Mouse (Mus musculus) central nervous system, embryonic 14 days (tissue): ENCODE data around the gene Gsto2. TPM values are rescaled to one million over a fixed set of nuclear protein-coding genes. Genes with fewer than 3 reads are reported as not detected.

Experiments
- polyA plus RNA-seq: library from polyadenylated mRNA; depleted of rRNA; stranded (reverse); fragments of >200 nt; gene quantifications from 2 replicates; pipeline ENCODE4 v1.2.3, GENCODE M21; 2012; rRNA removed

Gsto2 gene
- polyA plus RNA-seq: 0.71 and 0.97 TPM in 2 replicates

DNA sequence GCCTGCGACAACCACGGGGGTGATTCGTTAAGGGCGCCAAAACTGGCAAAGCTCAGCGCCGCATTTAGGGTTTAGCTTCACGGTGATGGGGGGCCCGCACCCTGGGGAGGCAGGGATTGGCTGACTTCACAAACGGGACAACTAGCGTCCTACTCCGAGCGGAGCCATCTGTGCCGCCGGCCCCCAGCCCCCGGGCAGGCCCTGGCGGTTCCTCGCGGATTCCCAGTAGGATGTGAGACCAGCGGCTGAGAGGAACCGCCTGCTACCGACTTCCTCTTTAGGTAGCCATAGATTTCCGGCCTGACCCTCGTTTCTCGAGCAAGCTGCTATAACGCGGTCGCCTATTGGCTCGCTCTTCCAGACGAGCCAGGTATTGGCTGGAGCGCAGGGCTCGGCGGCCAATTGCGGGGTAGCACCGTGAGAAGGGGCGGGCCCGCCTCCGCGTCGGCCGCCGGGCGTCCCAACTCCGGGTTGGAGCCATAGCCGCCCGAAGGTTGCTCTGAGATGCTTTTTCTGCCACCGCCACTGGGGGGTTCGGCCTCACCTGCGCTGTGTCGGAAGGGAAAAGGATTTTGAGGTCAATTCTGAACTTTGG, at the start of gene Gsto2:
TSS of gene Gsto2 (plus strand) at position 182 of the 595 bp plus-strand sequence.

GRCm38 (mm10) chr19:47854796-47855783, 10.2 kb upstream of the Gsto2 start, which contains the start of gene Gsto1:
TSS of gene Gsto1 (plus strand) at chr19:47854970.

DNA sequence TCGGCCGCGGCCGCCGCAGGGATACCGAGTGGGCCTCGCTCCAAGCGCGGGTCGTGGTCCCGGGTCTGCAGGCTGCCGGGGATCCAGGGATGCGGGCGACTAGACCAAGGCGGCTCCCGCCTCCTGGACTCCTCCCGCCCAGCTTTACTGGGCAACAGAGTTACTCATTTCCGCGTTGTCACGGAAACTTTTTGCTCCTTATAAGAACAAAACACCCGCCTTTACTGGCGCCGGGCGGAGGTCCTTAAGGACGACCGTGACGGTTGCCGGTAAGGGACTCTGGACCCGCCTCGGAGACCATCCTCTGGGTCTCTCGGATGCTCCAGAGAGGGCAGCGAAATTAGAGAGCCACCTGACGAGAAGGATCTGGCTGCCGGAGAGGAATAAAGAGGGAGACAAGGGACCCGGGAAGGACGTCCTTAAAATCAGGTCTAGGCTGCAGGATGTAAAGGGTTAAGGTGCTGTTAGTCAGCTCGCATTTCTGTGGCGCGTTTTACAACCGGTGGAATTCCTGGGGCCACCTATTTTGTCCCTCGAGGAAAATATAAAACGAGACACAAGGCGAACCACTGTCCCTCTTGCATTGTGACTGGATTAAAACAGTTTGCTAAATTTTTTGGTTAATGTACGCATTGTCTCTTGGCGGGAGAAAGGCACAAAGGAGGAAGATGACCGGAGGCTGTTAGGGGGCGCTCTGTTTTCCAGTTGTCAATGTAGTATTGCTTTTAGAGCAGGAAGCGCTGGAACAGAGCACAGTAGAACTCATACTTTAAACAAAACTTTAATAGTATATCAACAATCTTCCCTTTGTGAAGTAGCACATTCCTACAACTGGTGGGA, 54.0 kb downstream of the Gsto2 start, which contains the start of the genes Cfap43 and Itprip:
TSS of gene Cfap43 (minus strand) at position 162 of the 840 bp plus-strand sequence.
TSS of gene Itprip (minus strand) at position 174 of the 840 bp plus-strand sequence.

Other genes starting within 250 kb of the Gsto2 start
- 0.47 and 4.0 TPM in 2 replicates for gene Col17a1, start 173.4 kb upstream of the Gsto2 start, polyA plus RNA-seq
- gene Sfr1, start 133.9 kb upstream of the Gsto2 start, polyA plus RNA-seq: 121 and 122 TPM in 2 replicates
- gene Gsto1, start 10.6 kb upstream of the Gsto2 start, polyA plus RNA-seq: 55.9 and 62.1 TPM in 2 replicates
- gene Cfap43, start 53.8 kb downstream of the Gsto2 start, polyA plus RNA-seq: 2.4 and 2.7 TPM in 2 replicates
- gene Itprip, start 53.8 kb downstream of the Gsto2 start, polyA plus RNA-seq: 6.3 and 6.7 TPM in 2 replicates
- gene Cfap58, start 72.1 kb downstream of the Gsto2 start, polyA plus RNA-seq: 0.41 and 0.42 TPM in 2 replicates